Mouse (Mus musculus) lung, postnatal 0 days (tissue): ENCODE measurements at regions not wholly inside any gene's neighbourhood (a gene's known extent, or its start where the extent isn't known, plus 50 kb on each side); places are given as distances from the start of the nearest gene placed in this dataset.

ENCODE experiments used
- CTCF ChIP-seq: IDR thresholded peaks from 2 replicates; pipeline ENCODE4 v1.5.1; 2016; ENCODE audit warnings: antibody characterized with exemption, mild to moderate bottlenecking
- EP300 ChIP-seq: IDR thresholded peaks from 2 replicates; pipeline ENCODE4 v1.6.1; 2016; ENCODE audit warnings: antibody characterized with exemption, mild to moderate bottlenecking, control low read depth

- TF ChIP-seq CTCF, result no peak
- no peak for TF ChIP-seq EP300
These were observed 154.2 kb downstream of the Papss1 start for GRCm38 (mm10) chr3:131718761-131719160.
